Mouse (Mus musculus): ENCODE data around the gene Ankrd17. TPM values are rescaled to one million over a fixed set of nuclear protein-coding genes. Genes with fewer than 3 reads are reported as not detected.
"Not testable (repeated sequence)": the region's sequence is repeated elsewhere in the genome, so short reads cannot be mapped to it uniquely, and the experiment has no call there.

The Ankrd17 gene
- polyA plus RNA-seq, 1 experiment from 2014 or later: 29.9 TPM

DNA sequence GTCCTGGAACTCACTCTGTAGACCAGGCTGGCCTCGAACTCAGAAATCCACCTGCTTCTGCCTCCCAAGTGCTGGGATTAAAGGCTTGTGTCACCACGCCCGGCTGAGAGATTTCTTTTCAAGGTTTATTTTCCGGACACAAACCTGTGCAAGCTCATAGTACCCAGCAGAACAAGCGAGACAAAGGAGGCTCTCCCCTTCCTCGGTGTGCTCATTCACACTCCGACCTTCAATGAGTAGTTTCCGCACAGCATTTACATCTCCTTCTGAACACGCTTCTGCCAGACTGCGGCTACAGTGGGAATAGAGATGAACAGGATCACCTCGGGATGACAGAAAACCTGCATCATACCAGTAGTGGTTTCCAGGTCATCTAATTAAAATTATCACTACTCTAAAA is 68.0 kb downstream of the Ankrd17 start:
- Histone ChIP-seq H3K27me3 (replicated peaks) (no peaks in the 10 kb centered on the region), H3K27ac (no peak overlapping the region), H3K36me3 (replicated peaks) (peaks cover 16% of the 10 kb centered on the region), H3K4me1 (no peaks in the 10 kb centered on the region), H3K4me3 (no peak overlapping the region), H3K9me3 (no peaks in the 10 kb centered on the region), H3K4me2 (no peak overlapping the region), H3K9ac (no peak overlapping the region)
- ATAC-seq (replicated peaks): no peak
- 96% methylated on average over 11 of the region's 11 CpGs for WGBS

- Histone ChIP-seq H3K36me3 (replicated peaks) (peaks cover 27% of the 10 kb centered on the region), H3K4me3 (no peak overlapping the region), H3K9ac (no peak overlapping the region), H3K4me2 (no peak overlapping the region), H3K9me3 (no peaks in the 10 kb centered on the region), H3K27me3 (replicated peaks) (no peaks in the 10 kb centered on the region), H3K4me1 (no peaks in the 10 kb centered on the region), H3K27ac (no peak overlapping the region)
- no peak for ATAC-seq (replicated peaks)
Observed at GRCm38 (mm10) chr5:90289887-90290286, 76.5 kb downstream of the Ankrd17 start.

GRCm38 (mm10) chr5:90286559-90286958 is 79.8 kb downstream of the Ankrd17 start:
- ATAC-seq (replicated peaks): no peak
- Histone ChIP-seq H3K9me3 (no peaks in the 10 kb centered on the region), H3K27me3 (replicated peaks) (no peaks in the 10 kb centered on the region), H3K27ac (no peak overlapping the region), H3K4me1 (no peaks in the 10 kb centered on the region), H3K9ac (no peak overlapping the region), H3K36me3 (replicated peaks) (peaks cover 36% of the 10 kb centered on the region), H3K4me3 (no peak overlapping the region), H3K4me2 (no peak overlapping the region)
- WGBS: 69% methylated on average over 2 of the region's 2 CpGs

GRCm38 (mm10) chr5:90280061-90280460 is 86.3 kb downstream of the Ankrd17 start:
- Histone ChIP-seq H3K27me3 (replicated peaks) (no peaks in the 10 kb centered on the region), H3K27ac (no peak overlapping the region), H3K9me3 (no peaks in the 10 kb centered on the region), H3K4me3 (no peak overlapping the region), H3K4me2 (no peak overlapping the region), H3K36me3 (replicated peaks) (peaks cover 19% of the 10 kb centered on the region), H3K4me1 (no peaks in the 10 kb centered on the region), H3K9ac (no peak overlapping the region)
- WGBS: 94% methylated on average over 1 of the region's 1 CpGs
- ATAC-seq (replicated peaks): no peak

- Histone ChIP-seq H3K4me1 (no peaks in the 10 kb centered on the region), H3K4me3 (no peak overlapping the region), H3K9me3 (no peaks in the 10 kb centered on the region), H3K27ac (no peak overlapping the region), H3K27me3 (replicated peaks) (no peaks in the 10 kb centered on the region), H3K4me2 (no peak overlapping the region), H3K36me3 (replicated peaks) (peaks cover 19% of the 10 kb centered on the region), H3K9ac (no peak overlapping the region)
- 97% methylated on average over 3 of the region's 3 CpGs for WGBS
- ATAC-seq (replicated peaks): no peak
Observed at GRCm38 (mm10) chr5:90279418-90279817, 87.0 kb downstream of the Ankrd17 start.

- 94% methylated on average over 1 of the region's 1 CpGs for WGBS
- no peak overlapping the region for H3K27ac ChIP-seq
- no peaks in the 10 kb centered on the region for H3K27me3 ChIP-seq (replicated peaks)
- no peak for ATAC-seq (replicated peaks)
- no peak overlapping the region for H3K4me2 ChIP-seq
- H3K36me3 ChIP-seq (replicated peaks): peaks cover 10% of the 10 kb centered on the region; the same call in 1 of the 2 replicates
- no peak overlapping the region for H3K4me3 ChIP-seq
- H3K9ac ChIP-seq: no peak overlapping the region
- no peaks in the 10 kb centered on the region for H3K4me1 ChIP-seq
- H3K9me3 ChIP-seq: no peaks in the 10 kb centered on the region
Observed at GRCm38 (mm10) chr5:90277443-90277842, 88.9 kb downstream of the Ankrd17 start.

GRCm38 (mm10) chr5:90274806-90275205 is 91.6 kb downstream of the Ankrd17 start:
- no peaks in the 10 kb centered on the region for H3K9me3 ChIP-seq
- H3K4me3 ChIP-seq: no peak overlapping the region
- no peak overlapping the region for H3K27ac ChIP-seq
- ATAC-seq (replicated peaks): no peak
- H3K36me3 ChIP-seq (replicated peaks): peaks cover 14% of the 10 kb centered on the region; the same call in 1 of the 2 replicates
- H3K9ac ChIP-seq: no peak overlapping the region
- WGBS: 95% methylated on average over 1 of the region's 1 CpGs
- no peak overlapping the region for H3K4me2 ChIP-seq
- no peaks in the 10 kb centered on the region for H3K4me1 ChIP-seq
- H3K27me3 ChIP-seq (replicated peaks): no peaks in the 10 kb centered on the region

DNA sequence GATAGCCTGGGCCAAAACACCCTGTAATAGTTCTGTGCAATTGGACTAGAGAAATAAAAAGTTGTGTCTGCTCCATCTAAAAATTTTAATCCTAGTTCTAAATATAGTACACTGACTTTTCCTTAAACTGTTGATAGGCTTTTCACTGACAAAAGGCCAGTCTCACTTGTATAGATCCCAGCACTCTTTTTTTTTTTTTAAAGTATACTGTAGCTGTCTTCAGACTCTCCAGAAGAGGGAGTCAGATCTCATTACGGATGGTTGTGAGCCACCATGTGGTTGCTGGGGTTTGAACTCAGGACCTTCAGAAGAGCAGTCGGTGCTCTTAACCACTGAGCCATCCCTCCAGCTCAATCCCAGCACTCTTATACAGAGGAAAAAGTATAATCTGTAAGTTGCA is 104.1 kb downstream of the Ankrd17 start:
- not testable (repeated sequence) for H3K9ac ChIP-seq; H3K4me2 ChIP-seq; H3K27ac ChIP-seq; ATAC-seq (replicated peaks); H3K9me3 ChIP-seq; H3K27me3 ChIP-seq (replicated peaks); H3K4me1 ChIP-seq; H3K4me3 ChIP-seq
- H3K36me3 ChIP-seq (replicated peaks): peaks cover 24% of the 10 kb centered on the region
- WGBS: 85% methylated on average over 2 of the region's 2 CpGs

DNA sequence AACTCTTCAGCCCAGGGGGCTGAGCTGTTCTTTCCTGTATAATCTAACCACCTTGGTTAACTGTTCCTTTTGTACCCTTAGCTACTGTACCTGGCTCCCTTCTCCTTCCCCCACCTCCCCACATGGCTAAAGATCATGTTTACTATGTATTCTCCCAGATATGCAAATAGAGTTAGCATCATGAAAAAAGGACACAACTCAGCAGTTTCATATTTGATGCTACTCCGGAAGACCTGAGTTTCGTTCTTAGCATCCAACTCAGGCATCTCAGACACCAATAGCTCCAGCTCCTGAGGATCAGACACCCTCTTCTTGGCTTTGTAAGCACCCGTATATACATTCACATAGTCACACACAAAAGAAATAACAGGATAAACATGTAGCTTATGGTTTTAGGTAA is 109.4 kb downstream of the Ankrd17 start:
- no peak overlapping the region for H3K27ac ChIP-seq
- no peak for ATAC-seq (replicated peaks)
- no peaks in the 10 kb centered on the region for H3K4me1 ChIP-seq
- peaks cover 47% of the 10 kb centered on the region for H3K36me3 ChIP-seq (replicated peaks)
- H3K27me3 ChIP-seq (replicated peaks): no peaks in the 10 kb centered on the region
- no peak overlapping the region for H3K4me3 ChIP-seq
- no peak overlapping the region for H3K4me2 ChIP-seq
- H3K9ac ChIP-seq: no peak overlapping the region
- 95% methylated on average over 3 of the region's 3 CpGs for WGBS
- H3K9me3 ChIP-seq: no peaks in the 10 kb centered on the region

- H3K36me3 ChIP-seq (replicated peaks): peaks cover 62% of the 10 kb centered on the region
- H3K27ac ChIP-seq: no peak overlapping the region
- no peaks in the 10 kb centered on the region for H3K4me1 ChIP-seq
- no peak overlapping the region for H3K4me2 ChIP-seq
- no peaks in the 10 kb centered on the region for H3K27me3 ChIP-seq (replicated peaks)
- no peak overlapping the region for H3K4me3 ChIP-seq
- ATAC-seq (replicated peaks): no peak
- H3K9me3 ChIP-seq: no peaks in the 10 kb centered on the region
- no peak overlapping the region for H3K9ac ChIP-seq
Observed at GRCm38 (mm10) chr5:90247503-90247902, 118.9 kb downstream of the Ankrd17 start.

DNA sequence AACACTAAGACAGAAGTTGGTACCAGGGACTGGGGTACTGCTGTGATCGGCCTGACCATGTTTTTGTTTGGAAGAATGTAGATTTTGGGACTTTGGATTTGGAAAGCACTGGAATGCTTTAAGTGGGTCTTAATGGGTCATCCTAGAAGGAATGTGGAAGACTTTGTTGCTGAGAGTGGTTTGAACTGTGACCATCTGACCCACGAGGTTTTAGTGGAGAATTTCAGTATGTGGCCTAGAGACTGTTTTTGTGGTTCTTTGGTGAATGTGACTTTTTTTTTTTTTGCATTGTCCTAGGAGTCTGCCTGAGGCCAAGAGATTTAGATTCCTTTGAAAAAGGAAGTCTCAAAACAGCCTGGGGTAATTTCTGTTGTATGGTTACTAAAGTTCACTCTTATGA is 119.4 kb downstream of the Ankrd17 start:
- Histone ChIP-seq H3K4me3 (no peak overlapping the region), H3K9me3 (no peaks in the 10 kb centered on the region), H3K9ac (no peak overlapping the region), H3K4me2 (no peak overlapping the region), H3K27ac (no peak overlapping the region), H3K36me3 (replicated peaks) (peaks cover 62% of the 10 kb centered on the region), H3K27me3 (replicated peaks) (no peaks in the 10 kb centered on the region), H3K4me1 (no peaks in the 10 kb centered on the region)
- no peak for ATAC-seq (replicated peaks)
- WGBS: 87% methylated on average over 2 of the region's 2 CpGs

DNA sequence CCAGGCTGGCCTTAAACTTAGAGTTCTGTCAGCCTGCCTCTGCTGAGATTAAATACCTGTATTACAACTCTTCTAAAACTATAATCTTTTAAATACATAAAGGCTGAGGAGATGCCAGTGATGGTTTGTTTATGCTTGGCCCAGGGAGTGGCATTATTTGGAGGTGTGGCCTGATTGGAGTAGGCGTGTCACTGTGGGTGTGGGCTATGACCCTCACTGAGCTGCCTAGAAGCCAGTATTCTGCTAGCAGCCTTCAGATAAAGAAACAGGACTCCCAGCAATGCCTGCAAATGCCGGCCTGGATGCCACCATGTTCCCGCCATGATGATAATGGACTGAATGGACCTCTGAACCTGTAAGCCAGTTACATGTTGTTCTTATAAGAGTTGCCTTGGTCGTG is 119.8 kb downstream of the Ankrd17 start:
- peaks cover 61% of the 10 kb centered on the region for H3K36me3 ChIP-seq (replicated peaks)
- no peak for ATAC-seq (replicated peaks)

GRCm38 (mm10) chr5:90245416-90245815 is 121.0 kb downstream of the Ankrd17 start:
- H3K4me1 ChIP-seq: no peaks in the 10 kb centered on the region
- H3K36me3 ChIP-seq (replicated peaks): peaks cover 55% of the 10 kb centered on the region
- no peaks in the 10 kb centered on the region for H3K27me3 ChIP-seq (replicated peaks)
- ATAC-seq (replicated peaks): no peak
- H3K9ac ChIP-seq: no peak overlapping the region
- H3K4me3 ChIP-seq: no peak overlapping the region
- WGBS: 80% methylated on average over 4 of the region's 4 CpGs
- H3K4me2 ChIP-seq: no peak overlapping the region
- no peak overlapping the region for H3K27ac ChIP-seq
- H3K9me3 ChIP-seq: no peaks in the 10 kb centered on the region

More for the DNA sequence above, 119.8 kb downstream of the Ankrd17 start:
- Histone ChIP-seq H3K4me1 (no peaks in the 10 kb centered on the region), H3K9me3 (no peaks in the 10 kb centered on the region), H3K27me3 (replicated peaks) (no peaks in the 10 kb centered on the region), H3K27ac (no peak overlapping the region), H3K4me3 (no peak overlapping the region), H3K4me2 (no peak overlapping the region), H3K9ac (no peak overlapping the region)
- 93% methylated on average over 4 of the region's 4 CpGs for WGBS

GRCm38 (mm10) chr5:90235217-90235616 is 131.2 kb downstream of the Ankrd17 start:
- 95% methylated on average over 8 of the region's 8 CpGs for WGBS
- no peak overlapping the region for H3K4me3 ChIP-seq
- no peak overlapping the region for H3K4me2 ChIP-seq
- H3K36me3 ChIP-seq (replicated peaks): peaks cover 50% of the 10 kb centered on the region
- H3K9ac ChIP-seq: no peak overlapping the region
- H3K27ac ChIP-seq: no peak overlapping the region
- ATAC-seq (replicated peaks): no peak
- H3K9me3 ChIP-seq: no peaks in the 10 kb centered on the region
- no peaks in the 10 kb centered on the region for H3K4me1 ChIP-seq
- no peaks in the 10 kb centered on the region for H3K27me3 ChIP-seq (replicated peaks)

Data from midbrain, embryonic 15.5 days (tissue).